Mouse (Mus musculus) CH12.LX (cell line): ENCODE measurements at regions not wholly inside any gene's neighbourhood (a gene's known extent, or its start where the extent isn't known, plus 50 kb on each side); places are given as distances from the start of the nearest gene placed in this dataset.
"Not testable (repeated sequence)": the region's sequence is repeated elsewhere in the genome, so short reads cannot be mapped to it uniquely, and the experiment has no call there.

ENCODE experiments used
- DNase-seq: peaks from one replicate; pipeline ENCODE4 v3.0.0-alpha.2; 2013; ENCODE audit errors: extremely low read depth
- H3K27ac ChIP-seq: 2 replicates; pipeline ENCODE4 v1.5.1; 2012; ENCODE audit warnings: low read depth, mild to moderate bottlenecking, control low read depth, moderate library complexity; ENCODE audit not compliant: insufficient read depth
- H3K27me3 ChIP-seq: replicated peaks from 2 replicates; pipeline ENCODE3; 2012; ENCODE audit warnings: inconsistent platforms
- H3K36me3 ChIP-seq, 2 experiments: replicated peaks in 1 of 2; 2 replicates each; pipeline versions ENCODE3 to v1.6.1; 2012; ENCODE audit warnings: inconsistent platforms in 1 of 2, low read length in 1 of 2, mild to moderate bottlenecking in 1 of 2, mixed read lengths in 1 of 2, moderate library complexity in 1 of 2; ENCODE audit not compliant: control insufficient read depth in 1 of 2, insufficient read depth in 1 of 2
- H3K4me1 ChIP-seq, 2 experiments: 2 replicates each; pipeline ENCODE4 v1.6.1; 2012; ENCODE audit warnings: inconsistent platforms in 1 of 2, moderate library complexity in 1 of 2; ENCODE audit not compliant: insufficient read depth in 2 of 2, control insufficient read depth in 1 of 2
- H3K4me2 ChIP-seq: 2 replicates; pipeline ENCODE4 v1.6.1; 2012; ENCODE audit warnings: low read depth, mild to moderate bottlenecking, control low read depth; ENCODE audit not compliant: poor library complexity, insufficient read depth, severe bottlenecking
- H3K4me3 ChIP-seq, 3 experiments: fragments of 150-350 bp in 1 of 3; sonication (generic) in 1 of 3; replicated peaks in 1 of 3; 2 replicates each; pipeline versions ENCODE3 to v1.5.1; 2011 to 2012; ENCODE audit warnings: low read depth in 2 of 3, low read length in 2 of 3, mild to moderate bottlenecking in 2 of 3, moderate library complexity in 2 of 3, control low read depth in 1 of 3, improper control_type of control experiment in 1 of 3, inconsistent platforms in 1 of 3, mixed read lengths in 1 of 3; ENCODE audit not compliant: poor library complexity in 1 of 3
- H3K79me2 ChIP-seq: replicated peaks from 2 replicates; pipeline ENCODE4 v1.6.1; 2012; ENCODE audit warnings: mild to moderate bottlenecking, moderate library complexity; ENCODE audit not compliant: control insufficient read depth, poor library complexity, insufficient read depth, severe bottlenecking; ENCODE audit errors: extremely low read depth
- H3K9ac ChIP-seq: 2 replicates; pipeline ENCODE4 v1.6.1; 2012; ENCODE audit warnings: low read depth, mild to moderate bottlenecking, control low read depth, moderate library complexity; ENCODE audit not compliant: insufficient read depth
- H3K9me3 ChIP-seq: replicated peaks from 2 replicates; pipeline ENCODE3; 2012; ENCODE audit warnings: low read length, inconsistent platforms, mixed read lengths
- CTCF ChIP-seq, 2 experiments: IDR thresholded peaks in 1 of 2; conservative IDR thresholded peaks in 1 of 2; 2 replicates each; pipeline ENCODE4 v1.5.1; 2011 to 2012; ENCODE audit warnings: low read depth in 2 of 2, low read length in 2 of 2, improper control_type of control experiment in 1 of 2, inconsistent platforms in 1 of 2, mild to moderate bottlenecking in 1 of 2, moderate library complexity in 1 of 2
- E2F4 ChIP-seq: IDR thresholded peaks from 2 replicates; pipeline ENCODE4 v1.6.1; 2011; ENCODE audit warnings: low read depth, low read length, improper control_type of control experiment; ENCODE audit not compliant: insufficient replicate concordance
- EP300 ChIP-seq: IDR thresholded peaks from 2 replicates; pipeline ENCODE4 v1.6.1; 2011; ENCODE audit warnings: low read length, improper control_type of control experiment
- MAZ ChIP-seq: IDR thresholded peaks from 2 replicates; pipeline ENCODE4 v1.6.1; 2012; ENCODE audit warnings: low read depth, mild to moderate bottlenecking, inconsistent platforms, low read length, improper control_type of control experiment, moderate library complexity
- MYC ChIP-seq: IDR thresholded peaks from 2 replicates; pipeline ENCODE4 v1.6.1; 2011; ENCODE audit warnings: low read depth, mild to moderate bottlenecking, improper control_type of control experiment, low read length
- RAD21 ChIP-seq: IDR thresholded peaks from 2 replicates; pipeline ENCODE4 v1.6.1; 2011; ENCODE audit warnings: low read depth, mild to moderate bottlenecking, low read length, improper control_type of control experiment, moderate library complexity
- SMC3 ChIP-seq: IDR thresholded peaks from 2 replicates; pipeline ENCODE4 v1.6.1; 2011; ENCODE audit warnings: low read depth, low read length, improper control_type of control experiment
- dilution Hi-C: fragments of 300-500 bp; cut with MboI; formaldehyde crosslinking; loops from 2 replicates; pipeline ENCODE4 v1.14.3; 2020; ENCODE audit warnings: low sequenced_read_pairs; ENCODE audit not compliant: extremely low pct_unique_long_range_greater_than_20kb, extremely low pct_ligation_motif_present
- in situ Hi-C: fragments of 300-500 bp; cut with MboI; formaldehyde crosslinking; loops from 3 replicates; pipeline ENCODE4 v1.14.3; 2019; ENCODE audit warnings: low sequenced_read_pairs, low pct_ligation_motif_present, low pct_unique_long_range_greater_than_20kb, mixed read lengths

DNA sequence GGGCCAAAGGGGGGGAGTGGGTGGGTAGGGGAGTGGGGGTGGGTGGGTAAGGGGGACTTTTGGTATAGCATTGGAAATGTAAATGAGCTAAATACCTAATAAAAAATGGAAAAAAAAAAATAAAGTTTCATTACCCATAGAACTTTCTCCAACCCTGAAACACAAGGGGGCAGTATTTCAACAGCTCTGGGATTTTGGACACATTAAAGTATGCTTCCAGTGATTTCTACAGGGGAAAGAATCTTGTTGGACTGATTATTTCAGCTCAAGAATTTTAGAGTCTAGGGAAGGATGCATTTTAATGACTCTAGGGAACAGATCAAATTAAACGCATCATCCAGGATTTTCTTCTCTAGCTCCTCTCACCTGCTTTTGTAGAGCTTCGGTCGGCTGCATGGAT is 345.9 kb downstream of the Nrcam start:
- H3K27me3 ChIP-seq, H3K27ac ChIP-seq, H3K36me3 ChIP-seq, H3K79me2 ChIP-seq, H3K9me3 ChIP-seq, H3K9ac ChIP-seq, dilution Hi-C loops, H3K4me2 ChIP-seq, H3K4me1 ChIP-seq, H3K4me3 ChIP-seq, in situ Hi-C loops: not testable (repeated sequence)
- DNase-seq = peak; percentile 11
- peak; percentile 24 for TF ChIP-seq RAD21

DNA sequence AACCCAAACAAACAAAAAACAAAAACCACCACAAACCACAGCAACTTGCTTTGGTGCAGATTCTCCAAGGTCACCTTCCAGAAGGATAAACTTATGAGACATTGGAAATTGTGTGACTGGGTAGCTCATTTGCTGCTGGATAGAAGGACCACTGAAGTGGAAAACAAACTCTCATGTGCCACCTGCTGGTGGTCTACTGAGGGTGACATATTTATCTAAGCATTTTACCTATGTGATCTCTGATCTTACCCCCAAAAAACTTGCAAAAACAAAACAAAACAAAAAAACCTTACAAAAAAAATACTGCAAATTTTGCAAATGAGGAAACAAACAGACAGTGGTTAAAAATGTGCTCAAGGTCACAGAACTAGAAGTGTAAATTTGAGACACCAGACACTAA is 346.3 kb downstream of the Nrcam start:
- TF ChIP-seq MYC (no peak), SMC3 (peak; percentile 25; the same call in 1 of the 2 replicates), MAZ (no peak), EP300 (no peak), CTCF (conservative IDR thresholded peaks at IDR 0.05 in 1 of 2, IDR thresholded peaks at IDR 0.05 in 1 of 2; ENCODE audit: low read depth in 2 of 2, low read length in 2 of 2) (peak in 1 of 2 experiments; percentile 35; a peak in 2 of 4 replicates), E2F4 (no peak)
- TF ChIP-seq, all 38 proteins: peak for 2
- no peak overlapping the region for H3K4me3 ChIP-seq
- H3K27me3 ChIP-seq = no peaks in the 10 kb centered on the region
- no peaks in the 10 kb centered on the region for H3K36me3 ChIP-seq
- peak; percentile 21 for DNase-seq
- dilution Hi-C loops = no loop called here
- no peak overlapping the region for H3K27ac ChIP-seq
- no peak overlapping the region for H3K4me2 ChIP-seq
- no peaks in the 10 kb centered on the region for H3K4me1 ChIP-seq
- no peaks in the 10 kb centered on the region for H3K79me2 ChIP-seq
- in situ Hi-C loops = no loop called here
- no peak overlapping the region for H3K9ac ChIP-seq
- no peaks in the 10 kb centered on the region for H3K9me3 ChIP-seq
